Mouse (Mus musculus) layer of hippocampus, adult 9-10 months (tissue): ENCODE data around the gene Susd3.

ENCODE experiments used
- DNase-seq: peaks from one replicate; pipeline ENCODE4 v3.0.0; 2022; ENCODE audit warnings: low spot score

The Susd3 gene

DNA sequence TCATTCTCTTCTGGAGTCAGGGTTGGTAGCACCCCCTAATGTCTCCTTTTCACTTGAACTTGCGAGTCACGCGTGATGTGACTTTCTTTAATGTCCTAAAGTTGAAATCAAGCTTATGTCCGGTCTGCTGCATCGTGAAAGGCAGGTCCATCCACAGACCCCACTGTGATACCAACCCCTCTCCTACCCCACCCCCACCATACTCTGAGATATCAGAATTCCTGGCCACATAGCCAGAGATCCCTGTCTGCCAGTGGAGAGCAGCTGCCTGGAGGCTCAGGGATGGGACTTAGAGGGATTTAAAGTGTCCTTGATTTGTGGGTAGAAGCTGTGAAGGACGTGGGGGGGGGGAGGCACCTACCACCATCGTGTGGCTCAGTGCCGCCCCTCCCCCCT lies at the start of gene Susd3:
Gene Susd3 (minus strand): TSS at position 240 of the 396 bp plus-strand sequence.
- no peak for DNase-seq

DNA sequence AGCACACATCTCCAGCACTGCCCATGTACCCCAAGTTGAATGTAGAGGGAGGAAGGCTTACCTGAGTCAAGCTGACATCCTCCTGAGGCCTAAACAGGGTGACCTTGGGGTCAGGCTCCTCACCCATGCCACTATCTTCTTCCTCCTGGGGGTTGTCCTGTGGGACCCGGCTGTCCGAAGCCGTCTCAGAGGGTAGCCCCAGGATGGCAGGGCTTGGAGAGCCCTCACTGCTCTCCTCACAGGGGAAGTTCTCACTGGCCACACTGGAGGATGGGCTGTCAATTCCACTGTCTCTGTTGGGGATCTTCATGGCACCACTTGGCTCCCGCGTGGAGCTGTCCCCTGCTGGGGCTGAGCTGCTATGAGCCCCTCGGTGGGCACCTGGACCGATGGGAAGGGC lies 47.8 kb upstream of the Susd3 start:
- no peak for DNase-seq

DNA sequence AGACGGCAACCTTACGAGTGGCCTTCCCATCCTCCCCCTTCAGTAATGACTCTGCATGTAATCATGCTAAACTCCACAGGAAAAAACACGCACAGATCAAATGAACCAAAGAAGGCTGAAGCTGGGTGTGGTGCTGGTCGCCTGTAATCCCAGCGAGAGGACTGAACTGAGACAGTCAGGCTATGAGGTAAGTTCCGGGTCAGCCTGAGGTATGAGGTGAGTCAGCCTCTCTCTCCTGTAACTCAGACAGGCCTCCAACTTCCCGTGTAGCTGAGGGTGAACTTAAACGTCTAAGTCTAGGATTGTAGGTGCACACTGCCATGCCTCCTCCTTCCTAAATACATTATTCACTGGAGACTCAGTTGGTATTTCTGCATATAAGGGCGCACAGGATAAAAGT lies 45.6 kb upstream of the Susd3 start:
- no peak for DNase-seq

DNA sequence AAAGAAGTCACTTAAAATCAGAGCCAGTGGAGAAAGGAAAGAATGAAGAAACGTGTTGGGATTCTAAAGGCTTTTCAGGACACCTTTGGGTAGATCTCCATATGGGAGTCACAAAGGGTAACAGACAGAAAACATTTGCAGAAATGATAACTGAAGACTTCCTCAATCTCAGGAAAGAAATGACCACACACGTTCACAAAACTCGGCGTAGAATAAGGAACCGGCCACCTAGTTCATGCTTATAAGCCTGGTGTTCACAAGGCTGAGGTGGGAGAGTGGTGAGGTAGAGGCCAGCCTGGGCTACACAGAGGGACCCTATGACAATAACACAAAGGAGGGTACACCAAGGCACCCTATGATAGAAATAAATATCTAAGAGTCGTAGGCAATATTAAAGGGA lies 43.4 kb upstream of the Susd3 start:
- DNase-seq = no peak

DNA sequence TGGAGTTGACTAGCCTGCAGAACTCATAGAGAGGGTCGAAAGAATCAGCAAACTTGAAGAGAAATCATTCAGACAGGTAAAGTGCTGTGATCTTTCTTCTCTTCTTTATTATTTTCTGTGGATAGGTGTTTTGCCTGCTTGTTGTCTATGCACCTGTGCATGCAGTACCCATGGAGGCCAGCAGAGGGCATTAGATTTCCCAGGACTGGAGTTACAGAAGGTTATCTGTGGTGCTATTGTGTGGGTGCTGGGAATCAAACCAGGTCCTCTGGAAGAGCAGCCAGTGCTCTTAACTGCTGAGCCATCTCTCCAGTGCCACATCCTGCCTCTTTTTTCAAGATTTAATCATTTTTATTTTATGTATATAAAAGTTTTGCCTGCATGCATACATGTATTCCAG lies 42.9 kb upstream of the Susd3 start:
- DNase-seq = no peak

DNA sequence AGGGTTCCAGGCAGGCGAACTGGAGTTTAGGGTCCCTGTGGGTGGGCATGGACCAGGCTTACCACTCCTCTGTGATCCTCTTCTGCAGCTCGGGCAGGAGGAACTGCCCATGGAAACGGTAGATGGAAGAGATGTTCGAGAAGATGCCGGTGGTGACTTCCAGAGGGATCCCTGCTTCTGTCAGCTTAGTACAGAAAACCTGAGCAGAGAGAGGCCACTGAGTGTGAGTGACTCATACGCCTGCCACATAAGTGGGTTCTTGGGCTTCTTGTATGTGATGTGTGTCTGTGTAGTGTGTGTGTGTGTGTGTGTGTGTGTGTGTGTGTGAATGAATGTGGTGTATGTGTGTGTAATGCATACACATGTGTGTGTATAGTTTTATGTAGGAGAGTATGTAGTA lies 38.7 kb upstream of the Susd3 start:
- DNase-seq = no peak

DNA sequence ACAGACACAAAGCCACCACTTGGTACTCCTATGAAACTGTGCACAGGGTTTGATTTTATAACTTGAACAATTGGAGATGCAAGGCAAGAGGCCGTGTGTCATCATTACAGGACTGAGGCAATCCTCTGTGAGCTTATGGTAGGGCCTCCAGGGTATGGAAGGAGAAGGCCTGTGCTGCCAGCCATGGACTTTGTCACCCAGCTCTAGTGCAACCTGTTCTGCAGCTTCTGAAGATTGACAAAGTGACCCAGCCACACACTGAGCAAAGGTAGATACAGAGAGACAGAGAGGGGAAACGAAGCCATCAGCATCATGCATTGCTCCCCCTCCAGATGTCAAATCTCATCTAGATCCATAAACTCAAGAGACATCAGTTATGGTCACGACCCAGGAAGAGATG lies 38.2 kb upstream of the Susd3 start:
- no peak for DNase-seq

DNA sequence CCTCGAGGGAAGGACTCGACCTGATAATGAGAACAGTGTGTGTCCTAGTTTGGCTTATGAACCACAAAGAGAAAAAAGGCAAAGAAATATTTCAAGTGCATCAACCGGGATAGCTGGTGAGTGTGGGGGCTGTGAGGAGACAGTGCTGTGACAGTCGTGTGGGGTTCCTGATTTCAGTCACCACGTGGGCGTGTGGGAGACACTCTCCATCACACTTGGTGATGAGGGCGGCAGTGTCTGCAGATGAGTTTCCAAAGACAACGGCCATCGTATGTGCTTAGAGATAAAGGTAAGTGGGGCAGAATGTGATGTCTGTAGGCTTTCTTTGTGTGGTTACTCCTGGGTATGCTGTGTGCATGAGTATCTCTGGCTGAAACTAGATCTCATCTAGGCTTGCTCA lies 35.2 kb upstream of the Susd3 start:
- no peak for DNase-seq

DNA sequence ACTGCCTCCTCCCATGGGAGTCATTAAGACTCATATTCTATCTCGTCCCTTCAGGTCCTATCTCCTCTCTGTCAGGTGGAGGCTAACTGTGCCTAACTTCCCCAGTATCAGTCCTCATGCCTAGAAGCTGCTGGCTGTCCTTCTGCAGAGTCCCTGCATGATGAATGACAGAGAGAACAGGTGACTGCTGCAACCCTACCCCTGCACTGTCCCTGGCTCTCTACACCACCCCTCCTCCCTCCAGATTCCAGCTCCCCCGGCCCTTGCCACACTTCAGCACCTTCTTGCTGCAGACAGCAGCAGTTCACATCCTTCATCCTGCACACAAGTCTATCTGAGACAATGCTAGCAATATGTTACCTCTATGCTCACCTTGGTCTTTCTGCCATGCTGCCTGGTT lies 33.7 kb upstream of the Susd3 start:
- DNase-seq = no peak

DNA sequence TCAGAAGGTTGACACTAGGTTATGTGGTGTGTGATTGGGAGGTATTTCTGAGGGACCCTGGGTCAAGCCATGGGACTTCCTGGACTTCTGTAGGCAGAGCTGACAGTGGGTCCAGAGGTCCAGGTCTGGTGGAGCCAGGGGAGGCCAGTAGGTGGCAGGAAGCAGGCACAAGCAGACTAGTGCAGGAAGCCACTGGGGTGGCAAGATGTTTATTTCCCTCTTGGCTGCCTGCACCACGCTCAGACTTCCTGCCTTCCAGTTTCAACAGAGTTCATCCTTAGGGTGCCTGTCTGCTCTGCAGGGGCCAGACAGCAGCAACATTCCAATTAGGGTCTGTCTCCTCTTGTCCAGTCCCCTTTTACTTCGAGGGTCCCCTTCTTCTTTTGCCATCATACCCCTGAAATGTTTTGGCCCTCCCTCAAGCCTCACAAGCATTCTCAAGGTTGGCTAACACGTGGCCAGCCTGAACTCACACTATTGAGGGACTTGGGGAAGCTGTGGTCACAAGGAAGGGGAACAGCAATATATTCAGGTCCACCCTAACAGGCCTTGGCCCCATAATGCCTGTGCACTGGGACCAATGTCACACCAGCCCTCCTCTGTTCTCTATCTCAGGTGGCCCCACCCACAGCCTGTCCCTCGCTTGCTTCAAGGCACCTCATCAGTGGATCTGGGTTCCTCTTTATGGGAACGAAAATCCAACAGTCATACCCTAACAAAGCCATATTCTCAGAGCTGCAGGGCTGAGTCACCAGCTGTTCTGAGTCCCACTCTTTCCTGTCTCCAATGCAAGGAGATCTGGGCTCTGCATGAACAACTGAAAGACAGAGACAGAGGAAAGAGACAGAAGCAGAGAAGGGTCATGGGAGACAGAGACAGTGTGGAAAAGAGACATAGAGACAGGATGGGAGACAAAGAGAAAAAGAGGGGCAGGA lies 23.6 kb upstream of the Susd3 start:
- DNase-seq = no peak

DNA sequence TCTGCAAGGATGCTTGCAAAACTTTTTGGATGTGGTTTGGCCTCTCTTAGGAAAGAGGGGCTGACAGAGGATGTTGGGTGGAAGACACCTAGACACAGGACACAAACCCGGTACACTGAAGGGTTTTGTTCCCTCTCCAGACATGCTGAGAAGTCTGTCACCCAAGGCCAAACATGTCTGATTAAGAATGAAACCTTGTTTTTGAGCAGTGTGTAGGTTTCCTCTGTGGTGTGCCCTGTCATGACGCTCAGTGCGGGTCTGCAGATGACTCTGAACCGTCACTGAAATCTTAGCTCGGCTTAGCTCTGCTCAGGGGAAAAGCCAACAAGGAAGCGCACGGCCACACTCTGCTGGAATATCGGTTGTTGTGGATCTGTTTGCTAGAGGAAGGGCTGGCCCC lies 22.0 kb upstream of the Susd3 start:
- no peak for DNase-seq

DNA sequence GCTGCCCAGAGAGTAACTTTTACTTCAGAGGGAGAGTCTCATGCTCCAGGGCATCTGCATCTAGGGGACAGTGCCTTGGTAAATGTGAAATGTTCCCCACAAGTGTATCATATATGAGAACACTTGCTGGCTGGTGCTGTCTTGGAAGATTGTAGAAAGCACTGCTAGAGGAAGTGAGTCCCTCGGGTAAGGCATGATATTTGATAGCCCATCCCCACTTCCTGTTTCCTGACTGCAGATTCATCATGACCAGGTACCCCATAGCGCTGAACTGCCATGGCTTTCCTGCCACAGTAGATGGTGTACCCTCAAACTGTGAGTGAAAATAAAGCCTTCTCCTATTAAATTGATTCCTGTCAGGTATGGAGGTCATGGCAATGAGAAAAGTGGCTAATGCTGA lies 19.1 kb upstream of the Susd3 start:
- no peak for DNase-seq

DNA sequence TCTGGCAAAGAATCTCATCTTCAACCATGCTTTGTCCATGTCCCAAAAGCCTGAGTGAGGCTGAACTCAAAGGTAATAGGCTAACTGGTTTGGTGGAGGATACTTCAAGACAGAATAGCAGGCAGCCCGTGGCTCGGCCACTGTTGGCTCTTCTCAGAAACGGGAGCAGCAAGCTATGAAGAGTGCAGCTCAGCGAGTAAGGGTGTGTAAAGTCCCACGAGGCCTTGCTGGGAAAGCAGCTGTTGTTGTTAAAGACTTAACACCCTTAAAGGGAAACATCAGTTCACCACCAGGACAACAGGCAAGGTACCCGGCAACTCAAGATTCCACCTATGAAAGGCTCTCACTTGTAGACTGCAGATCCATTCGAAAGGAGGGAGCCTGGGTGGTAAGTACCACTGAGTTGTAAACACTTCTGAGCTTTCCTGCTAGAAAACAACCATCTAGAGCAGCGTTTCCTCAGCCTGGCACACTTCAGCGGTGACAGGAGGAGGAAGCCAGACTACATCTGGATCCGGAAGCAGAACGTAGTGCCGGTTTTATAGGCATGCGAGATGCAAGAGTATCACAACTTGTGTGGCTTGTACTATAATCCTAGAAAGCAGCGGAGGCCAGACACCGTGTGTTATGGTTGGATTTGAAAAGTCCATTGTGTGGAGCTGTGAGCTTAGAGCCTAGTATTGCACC lies 11.7 kb upstream of the Susd3 start:
- DNase-seq = no peak

DNA sequence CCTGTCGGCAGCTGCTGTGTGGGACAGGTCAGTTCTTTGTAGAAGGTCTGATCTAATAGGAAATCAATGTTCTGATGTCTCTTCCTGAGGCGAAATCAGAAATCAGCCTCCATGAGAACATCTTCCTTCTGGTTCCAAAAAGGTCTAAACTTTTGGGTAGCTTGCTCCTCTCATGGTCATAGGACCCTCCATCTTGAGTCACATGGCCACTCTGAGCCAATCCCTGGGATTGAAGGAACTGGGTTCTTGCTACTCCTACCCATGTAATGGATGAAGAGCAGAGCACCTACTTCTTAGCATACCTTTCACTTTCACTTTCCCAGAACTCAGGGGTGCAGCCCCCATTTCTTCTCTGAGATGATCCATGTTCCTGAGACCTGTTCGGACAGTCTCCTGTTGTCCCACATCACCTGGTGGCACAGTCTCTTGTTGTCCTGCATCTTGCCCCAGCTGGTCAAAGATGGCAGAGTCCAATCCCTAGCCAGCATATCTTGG lies 9.4 kb upstream of the Susd3 start:
- DNase-seq = no peak

DNA sequence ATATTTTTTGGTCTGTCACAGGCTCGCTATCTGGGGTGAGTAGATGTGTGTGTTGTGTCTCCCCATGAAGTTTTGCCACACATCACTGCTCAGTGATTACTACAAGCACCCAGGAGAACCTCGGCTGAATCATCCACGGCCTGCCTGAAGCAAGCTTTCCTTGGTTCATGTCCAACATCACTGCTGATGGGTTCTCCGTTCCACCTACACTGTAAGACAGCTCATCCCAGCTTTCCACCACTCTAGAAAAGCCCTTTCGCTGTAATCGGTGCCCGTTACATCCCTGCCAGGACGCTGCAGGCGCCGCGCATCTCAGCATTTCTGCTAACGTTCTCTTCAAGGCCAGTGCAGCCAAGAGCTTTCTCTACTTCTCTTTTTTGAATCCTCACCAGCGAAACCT lies 4.2 kb upstream of the Susd3 start:
- DNase-seq = no peak

DNA sequence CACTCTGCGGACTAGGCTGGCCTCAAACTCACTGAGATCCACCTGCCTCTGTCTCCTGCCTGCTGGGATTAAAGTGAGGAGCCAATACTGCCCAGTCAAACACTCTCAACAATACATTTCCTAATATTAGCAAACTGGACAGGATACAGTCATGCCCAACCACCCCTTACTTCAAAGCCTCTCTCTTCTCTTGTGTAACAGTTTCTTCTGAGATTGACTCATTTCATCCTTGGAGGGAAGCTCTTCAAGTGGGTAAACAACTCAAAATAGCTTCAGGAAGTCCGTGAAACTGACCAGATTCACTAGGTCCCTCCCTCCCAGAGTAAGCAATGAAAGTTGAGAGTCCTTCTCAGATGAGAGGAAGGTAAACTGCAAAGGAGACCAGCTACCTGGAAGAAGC lies 3.6 kb upstream of the Susd3 start:
- no peak for DNase-seq

DNA sequence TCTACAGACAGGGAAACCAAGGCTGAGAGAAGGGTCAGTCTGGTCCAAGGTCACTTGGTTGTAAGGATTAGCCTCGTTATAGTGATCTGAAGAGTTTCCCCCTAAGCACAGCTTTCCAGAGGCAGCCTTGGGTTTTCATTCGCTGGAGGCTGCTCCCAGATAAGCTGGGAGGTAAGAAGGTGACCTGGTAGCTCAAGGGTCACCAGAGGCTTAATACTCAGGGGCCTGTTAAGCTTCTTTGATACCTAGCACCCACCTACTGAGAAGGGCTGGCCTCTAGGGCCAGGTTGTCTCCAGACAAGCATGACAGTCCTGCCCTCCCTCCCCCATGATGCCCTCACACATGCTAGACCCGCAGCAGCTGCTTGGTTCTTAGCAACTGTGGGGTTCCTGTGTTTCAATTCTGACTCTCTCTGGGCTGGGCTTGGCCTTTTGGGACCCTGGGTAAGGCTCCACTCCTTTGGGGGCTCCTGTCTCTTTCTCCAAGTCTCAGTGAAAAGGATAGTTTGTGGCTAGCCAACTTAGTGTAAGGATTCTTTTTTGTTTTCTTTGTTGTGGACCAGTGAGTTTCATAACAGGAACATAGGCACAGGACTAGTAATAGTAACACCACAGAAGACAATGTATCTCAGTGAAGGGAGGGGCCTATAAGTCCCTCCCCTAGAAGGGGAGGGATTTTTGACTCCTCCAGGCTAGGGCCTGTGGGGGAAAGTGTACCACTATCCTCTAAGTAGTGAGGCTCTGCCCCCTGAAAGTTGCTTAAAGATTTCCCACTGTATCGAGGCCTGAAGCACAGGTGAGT lies 2.4 kb upstream of the Susd3 start:
- DNase-seq = no peak

DNA sequence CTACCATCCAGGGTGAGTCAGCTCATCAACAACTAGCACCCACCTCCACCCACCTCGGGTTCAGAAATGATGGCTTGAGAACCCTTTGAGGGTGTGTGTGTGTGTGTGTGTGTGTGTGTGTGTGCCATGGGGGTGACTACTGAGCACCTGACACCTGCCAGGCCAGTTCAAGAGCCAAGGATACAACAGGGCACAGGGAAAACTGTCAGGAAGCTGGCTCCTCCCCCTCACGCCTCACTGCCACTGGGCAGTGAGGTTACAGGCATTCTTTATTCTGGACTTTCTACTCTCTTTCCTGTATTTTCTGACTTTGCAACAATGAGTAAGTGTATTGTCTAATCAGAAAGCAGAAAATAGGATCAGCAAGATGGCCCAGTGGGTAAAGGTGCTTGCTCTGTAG lies 1.1 kb upstream of the Susd3 start:
- DNase-seq = no peak

DNA sequence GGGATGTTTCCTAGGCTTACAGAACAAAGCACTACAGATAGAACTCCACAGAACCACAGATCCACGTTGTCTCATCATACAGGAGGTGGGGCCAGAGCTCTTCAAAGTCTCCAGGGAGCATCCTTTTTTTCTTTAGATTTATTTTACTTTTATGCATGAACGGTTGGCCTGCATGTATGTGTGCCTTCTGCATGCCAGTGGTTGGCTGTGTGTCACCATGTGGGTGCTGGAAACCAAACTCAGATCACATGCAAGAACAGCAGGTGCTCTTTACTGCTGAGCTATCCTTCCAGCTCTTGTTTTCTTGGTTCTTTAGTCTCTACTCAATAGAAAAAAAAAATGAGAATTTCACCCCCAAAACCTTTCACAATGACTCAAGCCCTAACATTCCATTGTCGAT lies 417 bp upstream of the Susd3 start:
- no peak for DNase-seq

DNA sequence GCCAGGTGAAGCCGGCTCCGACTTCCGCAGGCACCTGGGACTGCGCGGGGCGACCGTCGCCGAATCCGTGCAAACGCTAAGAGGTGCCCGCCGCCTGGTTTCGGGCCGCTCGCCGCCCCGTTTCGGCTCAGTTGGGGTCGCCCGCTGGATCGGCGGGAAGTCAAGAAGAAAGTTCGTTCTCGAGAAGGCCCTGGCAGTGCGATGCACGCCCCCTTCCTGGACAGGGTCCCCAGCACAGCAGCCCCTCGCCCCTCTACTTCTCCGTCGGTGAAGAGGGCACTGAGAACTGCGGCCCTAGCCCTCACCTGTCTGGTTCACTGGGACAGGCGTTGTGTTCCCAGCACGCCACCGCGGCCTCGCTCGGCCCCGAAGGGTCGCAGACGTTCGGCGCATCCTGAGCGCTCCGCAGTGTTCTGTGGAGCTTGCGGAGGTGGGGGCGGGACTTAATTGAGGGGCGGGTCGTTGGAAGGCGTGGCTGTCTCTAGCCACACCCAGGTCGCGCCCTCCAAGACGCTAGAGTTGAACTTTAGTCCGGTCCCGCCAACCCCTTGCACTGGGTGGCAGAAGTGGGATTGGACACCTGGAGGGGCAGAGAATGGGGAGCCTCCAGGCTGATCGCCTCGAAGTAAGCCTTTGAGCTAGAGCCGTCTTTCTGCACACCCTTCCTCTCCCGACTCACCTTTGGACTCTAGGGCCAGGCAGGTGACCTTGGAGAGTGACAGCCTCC lies 603 bp downstream of the Susd3 start:
- no peak for DNase-seq

DNA sequence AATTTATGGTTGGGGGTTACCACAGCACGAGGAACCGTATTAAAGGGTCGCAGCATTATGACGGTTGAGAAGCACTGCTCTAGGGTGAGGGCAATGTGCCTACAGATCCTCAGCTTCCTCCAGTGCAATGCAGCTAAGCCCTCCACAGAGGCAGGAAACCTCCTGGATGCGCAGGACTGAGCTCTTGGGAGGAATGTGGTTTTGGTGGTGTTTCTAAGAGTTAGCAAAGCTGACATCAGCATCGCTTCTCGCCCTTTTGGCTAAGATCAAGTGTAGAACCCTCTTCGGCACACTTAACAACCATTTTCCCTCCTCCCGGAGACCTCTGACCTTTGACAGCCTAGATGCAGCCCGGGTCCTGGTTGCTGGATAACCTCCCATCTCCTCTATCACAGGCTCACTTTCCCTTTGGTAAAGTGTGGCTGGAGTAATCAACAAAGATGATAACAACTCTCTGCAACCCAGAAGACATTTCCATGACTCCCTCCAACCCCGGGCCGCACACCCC lies 1.2 kb downstream of the Susd3 start:
- DNase-seq = no peak

DNA sequence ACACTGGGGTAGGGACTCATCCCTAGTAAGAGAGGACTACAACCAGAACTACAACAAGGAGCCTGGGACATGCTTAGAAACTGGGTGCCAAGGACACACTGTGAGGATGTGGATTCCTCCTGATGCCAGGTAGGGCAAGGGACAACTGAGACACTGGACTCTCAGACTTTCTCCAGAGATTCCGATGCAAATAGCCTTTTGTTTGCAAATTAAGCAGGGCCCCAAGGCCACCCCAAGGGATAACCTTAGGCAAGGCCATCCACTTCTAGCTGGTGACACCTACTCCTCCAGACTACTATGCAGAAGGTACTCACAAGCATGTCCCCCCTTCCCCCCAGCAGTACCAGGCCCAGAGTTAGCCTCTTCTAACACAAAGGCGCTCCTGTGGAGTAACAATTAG lies 1.9 kb downstream of the Susd3 start:
- DNase-seq = no peak
